Mouse (Mus musculus): ENCODE data around the gene Kirrel2. TPM values are rescaled to one million over a fixed set of nuclear protein-coding genes. Genes with fewer than 3 reads are reported as not detected.
A peak's percentile ranks its signal among the peaks of the same experiment; 100 is the strongest.
"Not testable (repeated sequence)": the region's sequence is repeated elsewhere in the genome, so short reads cannot be mapped to it uniquely, and the experiment has no call there.

The Kirrel2 gene
- total RNA-seq (2021) = 1 to 10 TPM; 3.9 to 5.3 TPM
- long read RNA-seq, partial matches to known transcripts = 0 of 1 reads
- long read RNA-seq, other reads (novel, unspliced or antisense) = 0 of 1 reads

DNA sequence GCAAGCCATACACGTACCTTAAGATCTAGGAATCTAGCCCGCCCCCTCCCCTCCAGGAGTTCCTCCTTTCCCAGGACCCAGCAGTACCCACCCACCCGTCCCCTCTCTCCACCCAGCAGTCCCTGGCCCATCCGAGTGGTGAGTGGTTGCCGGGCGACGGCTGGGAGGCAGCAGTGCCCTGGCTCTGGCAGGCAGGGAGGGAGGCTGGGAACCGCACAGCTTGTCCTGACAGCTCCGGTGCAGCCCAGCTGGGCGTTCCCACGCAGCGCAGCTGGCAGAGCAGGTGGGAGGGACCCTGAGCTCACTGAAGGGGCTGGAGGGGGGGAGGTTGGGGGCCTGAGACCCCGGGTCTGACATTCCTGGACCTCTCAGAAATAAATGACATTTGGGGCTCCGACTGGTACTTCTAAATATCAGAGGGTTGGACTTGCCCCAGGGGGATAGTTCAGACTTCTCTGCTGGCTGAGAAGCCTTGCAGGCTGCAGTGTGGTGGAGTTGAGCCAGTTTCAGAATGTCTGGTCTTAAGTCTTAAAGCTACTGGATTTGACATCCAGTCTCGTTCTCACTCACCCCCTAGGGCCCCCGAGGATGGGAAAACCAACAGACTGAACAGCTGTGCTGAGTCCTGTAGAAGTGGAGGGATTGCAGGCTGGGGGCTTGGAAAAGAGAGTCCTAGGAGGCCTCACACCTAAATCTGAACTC lies at the start of gene Kirrel2, which contains the start of gene Nphs1:
Kirrel2 (minus strand) TSS at position 62 of the 702 bp plus-strand sequence.
Nphs1 (plus strand) TSS at position 687 of the 702 bp plus-strand sequence.
- DNase-seq (ENCODE audit: low spot score in 2 of 2) = peak; percentile 74 to 76

DNA sequence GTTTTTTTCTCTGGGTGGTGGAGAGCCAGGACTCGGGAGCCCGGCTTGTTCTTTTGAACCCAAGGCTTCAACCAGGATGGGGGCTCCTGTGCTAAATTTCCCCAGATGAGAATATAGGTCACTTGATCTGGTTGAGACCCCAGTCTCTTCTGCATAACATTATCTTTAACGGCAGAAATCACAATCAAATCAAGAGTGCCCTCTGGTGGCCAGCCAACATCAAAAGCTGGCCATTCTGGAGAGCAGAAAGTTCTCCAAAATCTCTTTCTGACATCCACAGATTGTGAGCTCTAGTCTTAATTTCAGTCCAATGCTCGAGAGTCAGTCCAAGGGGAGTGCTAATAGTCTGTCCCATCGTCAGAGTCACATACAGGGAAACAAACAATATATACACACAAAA lies 43.7 kb upstream of the Kirrel2 start:
- DNase-seq (ENCODE audit: low spot score in 2 of 2) = not testable (repeated sequence)

DNA sequence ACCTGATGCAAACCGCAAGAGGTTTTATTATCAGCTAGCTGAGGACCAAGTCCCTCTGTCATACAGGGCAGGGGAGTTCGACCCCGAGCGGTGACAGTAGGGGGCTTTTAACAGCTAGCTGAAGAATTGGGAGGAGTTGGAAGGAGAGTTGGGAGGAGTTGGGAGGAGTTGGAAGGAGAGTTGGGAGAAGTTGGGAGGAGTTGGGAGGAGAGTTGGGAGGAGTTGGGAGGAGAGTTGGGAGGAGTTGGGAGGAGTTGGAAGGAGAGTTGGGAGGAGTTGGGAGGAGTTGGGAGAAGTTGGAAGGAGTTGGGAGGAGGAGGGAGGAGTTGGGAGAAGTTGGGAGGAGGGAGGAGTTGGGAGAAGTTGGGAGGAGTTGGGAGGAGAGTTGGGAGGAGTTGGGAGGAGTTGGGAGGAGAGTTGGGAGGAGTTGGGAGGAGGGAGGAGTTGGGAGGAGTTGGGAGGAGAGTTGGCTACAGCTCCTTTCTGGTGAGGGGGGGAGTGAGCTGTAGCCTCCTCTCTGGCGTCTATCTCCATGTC lies 38.1 kb upstream of the Kirrel2 start:
- not testable (repeated sequence) for DNase-seq (ENCODE audit: low spot score in 2 of 2)

DNA sequence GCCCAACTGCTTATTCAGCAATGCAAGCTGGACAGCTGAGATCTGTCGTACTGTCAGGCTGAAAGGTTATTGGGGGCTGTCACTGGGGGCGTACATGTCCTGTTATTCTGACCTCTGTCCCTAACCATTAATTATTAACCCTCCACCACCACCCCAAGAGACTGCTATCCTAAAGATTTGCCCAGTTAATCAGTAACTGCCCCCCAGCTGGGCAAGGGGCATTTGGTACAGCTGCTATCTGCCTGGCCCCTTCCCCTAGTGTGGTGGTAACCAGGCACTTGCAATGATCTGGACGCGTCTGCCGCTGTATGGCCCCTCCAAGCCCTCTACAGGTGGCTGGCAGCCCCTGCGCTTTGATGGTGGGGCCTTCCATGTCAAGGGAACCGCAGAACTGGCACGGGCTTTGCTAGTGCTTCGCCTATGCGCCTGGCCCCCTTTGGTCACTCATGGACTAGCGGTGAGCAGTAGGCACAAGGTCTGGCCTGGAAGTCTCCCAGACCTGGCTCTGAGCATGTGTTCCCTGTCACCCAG lies 36.0 kb upstream of the Kirrel2 start, which contains the start of gene Prodh2:
Prodh2 (plus strand) TSS at position 222 of the 531 bp plus-strand sequence.
- no peak for DNase-seq (ENCODE audit: low spot score in 2 of 2)

DNA sequence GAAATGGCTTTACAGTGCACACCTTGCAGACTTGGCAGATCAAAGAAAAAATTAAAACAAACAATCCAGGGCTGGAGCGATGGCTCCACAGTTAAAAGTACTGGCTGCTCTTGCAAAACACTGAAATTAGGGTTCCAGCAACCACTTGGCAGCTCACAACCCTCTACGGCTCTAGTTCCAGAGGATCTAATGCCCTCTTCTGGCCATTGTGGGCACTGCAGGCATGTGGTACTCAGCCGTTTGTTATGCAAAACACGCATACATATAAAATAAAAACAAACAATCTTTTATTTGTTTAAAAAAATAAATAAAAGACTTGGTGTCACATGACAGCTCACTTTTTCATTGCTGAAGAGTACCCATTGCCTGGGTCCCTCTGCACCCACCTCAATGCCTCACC lies 35.3 kb upstream of the Kirrel2 start:
- DNase-seq (ENCODE audit: low spot score in 2 of 2) = peak; percentile 90

DNA sequence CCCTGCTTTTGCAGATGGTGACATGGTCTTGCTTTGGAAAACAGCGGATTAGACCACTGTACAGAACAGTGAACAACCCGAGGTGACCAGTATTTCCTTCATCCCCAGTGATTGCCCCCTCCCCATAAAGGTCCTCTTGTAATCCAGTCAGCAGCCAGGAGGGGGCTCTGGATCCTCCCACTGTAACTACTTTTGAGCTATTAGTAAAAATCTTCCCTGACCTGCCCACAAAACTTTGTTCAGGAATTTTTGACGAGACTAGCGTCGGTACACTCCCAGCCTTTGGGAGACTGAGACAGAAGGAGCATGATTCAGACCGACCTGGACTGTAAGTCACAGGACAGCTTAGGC lies 33.4 kb upstream of the Kirrel2 start:
- DNase-seq (ENCODE audit: low spot score in 2 of 2) = no peak

DNA sequence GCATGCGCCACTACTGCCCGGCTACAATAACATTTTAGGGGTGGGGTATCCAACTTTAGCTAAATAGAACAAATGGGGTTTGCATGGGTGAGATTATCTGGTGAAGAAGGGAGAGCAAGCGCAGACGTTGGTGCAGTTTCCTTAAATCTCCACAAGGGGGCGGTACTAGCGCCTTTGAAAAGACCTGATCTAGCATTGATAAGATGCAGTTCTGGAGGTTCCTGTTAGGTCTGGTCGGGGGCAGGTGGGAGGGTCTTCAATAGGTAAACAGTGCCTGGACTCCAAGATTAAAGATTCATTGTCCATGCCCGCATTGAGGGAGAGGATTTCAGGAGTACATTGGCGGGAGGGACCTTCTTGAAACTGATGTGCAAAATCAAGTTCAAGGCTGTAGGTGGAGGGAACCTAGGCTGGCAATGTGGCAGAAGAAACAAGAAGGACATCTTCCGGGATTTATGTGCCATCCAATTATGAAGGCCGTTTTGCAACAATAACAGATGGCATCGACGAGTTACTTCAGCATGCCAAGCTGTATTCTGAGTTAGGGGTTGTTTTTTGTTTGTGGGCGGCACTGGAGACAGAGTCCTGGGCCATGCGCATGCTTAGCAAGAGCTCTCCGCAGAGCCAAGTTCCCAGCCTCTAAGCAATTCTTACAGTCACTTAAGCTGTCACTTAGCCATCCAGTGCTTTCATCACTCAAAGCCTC lies 32.9 kb upstream of the Kirrel2 start:
- peak; percentile 63 to 69 for DNase-seq (ENCODE audit: low spot score in 2 of 2)

DNA sequence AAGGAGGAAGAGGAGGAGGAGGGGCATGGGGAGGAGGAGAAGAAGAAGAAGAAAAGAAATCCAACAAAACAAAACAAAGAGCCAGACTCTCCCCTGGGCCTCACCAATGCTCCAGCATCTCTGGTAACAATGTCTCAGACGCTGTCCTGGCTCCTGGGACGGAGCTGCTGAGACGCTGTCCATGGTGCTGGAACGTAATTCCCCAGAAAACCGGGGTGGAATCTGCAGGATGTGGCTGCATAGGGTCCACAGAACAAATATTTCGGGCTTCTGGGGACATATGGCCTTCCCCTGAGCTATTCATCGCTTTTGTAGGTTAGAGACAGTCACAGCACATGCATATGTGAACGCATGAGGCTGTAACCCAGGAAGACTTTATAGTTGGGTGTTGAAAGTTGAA lies 26.8 kb upstream of the Kirrel2 start:
- DNase-seq (ENCODE audit: low spot score in 2 of 2) = no peak

DNA sequence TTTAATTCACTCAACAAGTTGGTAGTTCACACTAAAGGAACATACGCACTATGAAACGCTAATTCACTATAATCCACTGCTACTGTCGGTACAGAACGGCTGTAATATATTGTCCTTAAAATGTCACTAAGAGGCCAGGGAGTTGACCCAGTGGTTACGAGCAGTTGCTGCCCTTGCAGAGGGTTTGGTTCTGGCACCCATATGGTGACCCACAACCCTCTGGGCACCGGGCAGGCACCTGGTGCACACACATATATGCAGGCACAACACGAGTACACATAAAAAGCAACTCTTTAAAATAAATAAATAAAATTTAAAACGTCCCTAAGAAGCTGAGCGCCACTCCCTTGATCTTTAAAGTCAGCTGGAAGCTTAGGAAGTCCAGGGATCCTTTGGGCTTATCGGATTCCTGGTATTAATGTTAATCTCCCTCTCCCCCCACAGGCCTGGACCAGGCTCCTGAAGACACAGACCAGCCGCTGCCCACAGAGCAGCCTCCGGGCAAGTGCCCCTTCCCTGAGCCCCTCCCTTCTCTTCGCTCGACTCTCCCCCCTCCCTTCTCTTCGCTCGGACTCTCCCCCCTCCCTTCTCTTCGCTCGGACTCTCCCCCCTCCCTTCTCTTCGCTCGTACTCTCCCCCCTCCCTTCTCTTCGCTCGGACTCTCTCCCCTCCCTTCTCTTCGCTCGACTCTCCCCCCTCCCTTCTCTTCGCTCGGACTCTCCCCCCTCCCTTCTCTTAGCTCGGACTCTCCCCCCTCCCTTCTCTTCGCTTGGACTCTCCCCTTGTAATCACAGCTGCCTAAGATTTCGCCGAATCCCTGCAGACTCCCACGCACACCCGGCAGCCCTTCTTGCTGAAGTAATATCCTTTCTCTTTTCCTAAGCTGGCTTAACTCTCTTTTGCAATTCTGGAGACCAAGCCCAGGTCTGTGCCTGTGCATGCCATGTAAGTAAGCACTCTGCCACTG lies 20.2 kb upstream of the Kirrel2 start:
- DNase-seq (ENCODE audit: low spot score in 2 of 2) = peak in 1 of 2 experiments; percentile 22

DNA sequence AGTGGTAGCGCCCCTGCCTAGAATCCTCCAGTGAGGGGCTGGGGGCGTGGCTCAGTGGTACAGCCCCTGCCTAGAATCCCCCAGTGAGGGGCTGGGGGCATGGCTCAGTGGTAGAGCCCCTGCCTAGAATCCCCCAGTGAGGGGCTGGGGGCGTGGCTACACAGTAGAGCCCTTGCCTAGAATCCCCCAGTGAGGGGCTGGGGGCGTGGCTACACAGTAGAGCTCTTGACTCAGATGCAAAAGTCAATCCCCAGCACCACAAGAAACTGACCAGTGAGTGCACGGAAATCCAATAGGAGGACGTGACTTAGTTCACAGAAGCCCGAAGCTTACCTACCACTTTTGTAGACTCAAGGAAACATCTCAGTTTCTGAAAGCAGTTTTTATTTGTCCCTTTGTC lies 18.6 kb upstream of the Kirrel2 start:
- DNase-seq (ENCODE audit: low spot score in 2 of 2) = not testable (repeated sequence)

DNA sequence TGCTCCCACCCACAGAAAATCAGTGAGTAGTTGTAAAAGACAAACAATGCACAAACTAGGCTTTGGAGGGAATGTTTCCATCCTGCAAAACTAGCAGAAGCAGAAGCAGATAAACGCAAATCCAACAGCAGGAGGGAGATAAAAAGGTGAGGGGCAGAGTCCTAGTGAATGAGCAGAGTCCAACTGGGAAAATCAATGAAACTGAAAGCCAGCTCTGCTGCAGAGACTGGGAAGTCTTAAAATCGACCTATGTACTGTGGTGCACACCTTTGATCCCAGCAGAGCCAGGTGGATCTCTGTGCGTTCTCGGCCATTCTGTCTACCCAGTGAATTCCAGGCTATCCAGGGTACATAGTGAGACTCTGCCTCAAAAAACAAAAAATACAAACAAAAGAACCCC lies 17.5 kb upstream of the Kirrel2 start:
- no peak for DNase-seq (ENCODE audit: low spot score in 2 of 2)

DNA sequence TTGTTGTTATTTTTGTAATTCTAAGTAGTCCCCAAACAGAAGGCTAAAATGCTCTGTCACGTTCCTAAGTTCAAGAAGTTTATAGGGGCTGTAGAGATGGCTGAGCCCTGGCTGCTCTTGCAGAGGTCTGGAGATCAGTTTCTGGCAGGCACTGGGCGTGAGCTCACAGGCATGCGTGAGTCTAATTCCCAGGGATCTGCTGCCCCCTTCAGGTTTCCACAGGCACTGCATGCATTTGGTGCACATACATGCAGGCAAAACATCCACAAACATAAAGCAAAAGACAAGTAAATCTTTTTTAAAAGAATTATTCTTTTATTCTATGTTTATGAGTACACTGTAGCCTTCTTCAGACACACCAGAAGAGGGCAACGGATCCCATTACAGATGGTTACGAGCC lies 14.9 kb upstream of the Kirrel2 start:
- DNase-seq (ENCODE audit: low spot score in 2 of 2) = peak; percentile 64 to 66

DNA sequence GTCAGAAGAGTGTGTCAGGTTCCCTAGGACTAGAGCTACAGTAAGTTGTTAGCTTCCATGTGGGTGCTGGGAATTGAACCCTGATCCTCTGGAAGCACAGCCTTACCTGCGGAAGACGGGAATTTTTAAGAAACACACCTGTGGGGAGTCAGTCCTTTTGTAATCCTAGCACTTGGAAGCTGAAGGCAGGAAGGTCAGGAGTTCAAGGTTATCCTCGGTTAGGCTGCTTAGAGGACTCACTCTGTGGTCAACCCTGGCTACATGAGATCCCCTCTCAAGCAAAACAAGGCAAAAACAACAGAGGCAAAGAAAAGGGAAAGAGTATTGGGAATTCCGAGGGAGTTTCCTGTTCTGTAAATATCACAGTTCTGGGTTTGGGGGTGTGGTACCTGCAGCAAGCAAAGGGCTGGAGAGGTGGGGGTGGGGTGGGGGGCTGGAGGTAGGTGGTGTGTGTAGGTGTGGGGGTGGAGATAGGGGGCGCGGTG lies 7.4 kb upstream of the Kirrel2 start:
- no peak for DNase-seq (ENCODE audit: low spot score in 2 of 2)

DNA sequence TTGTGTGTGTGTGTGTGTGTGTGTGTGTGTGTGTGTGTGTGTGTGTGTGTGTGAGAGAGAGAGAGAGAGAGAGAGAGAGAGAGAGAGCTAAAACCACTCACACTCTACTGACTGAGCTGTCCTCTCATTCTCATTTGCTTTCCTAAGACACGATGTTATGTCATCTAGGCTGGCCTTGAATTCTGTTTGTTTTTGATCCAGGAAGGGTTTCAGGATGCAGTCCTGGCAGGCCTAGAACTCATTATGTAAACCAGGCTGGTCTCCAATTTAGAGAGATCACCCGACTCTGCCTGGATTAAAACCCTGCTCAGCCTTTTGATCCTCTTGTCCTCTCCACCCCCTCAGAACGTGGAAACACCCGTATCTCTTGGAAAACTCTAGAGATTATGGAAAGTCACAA lies 6.5 kb upstream of the Kirrel2 start:
- no peak for DNase-seq (ENCODE audit: low spot score in 2 of 2)

DNA sequence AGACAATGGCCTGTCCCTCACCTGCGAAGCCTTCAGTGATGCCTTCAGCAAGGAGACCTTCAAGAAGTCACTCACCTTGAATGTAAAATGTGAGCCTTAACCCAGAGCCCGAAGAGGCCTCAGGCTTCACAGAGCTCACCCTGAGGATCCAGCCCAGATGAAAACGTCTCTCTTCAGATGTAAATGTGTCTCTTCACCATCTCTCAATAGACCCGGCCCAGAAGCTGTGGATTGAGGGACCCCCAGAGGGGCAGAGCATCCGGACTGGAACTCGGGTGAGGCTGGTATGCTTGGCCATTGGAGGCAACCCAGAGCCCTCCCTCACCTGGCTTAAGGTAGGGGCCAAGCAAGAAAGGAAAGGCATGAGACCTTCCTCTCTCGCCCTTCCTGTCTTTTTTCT lies 6.1 kb upstream of the Kirrel2 start:
- no peak for DNase-seq (ENCODE audit: low spot score in 2 of 2)

DNA sequence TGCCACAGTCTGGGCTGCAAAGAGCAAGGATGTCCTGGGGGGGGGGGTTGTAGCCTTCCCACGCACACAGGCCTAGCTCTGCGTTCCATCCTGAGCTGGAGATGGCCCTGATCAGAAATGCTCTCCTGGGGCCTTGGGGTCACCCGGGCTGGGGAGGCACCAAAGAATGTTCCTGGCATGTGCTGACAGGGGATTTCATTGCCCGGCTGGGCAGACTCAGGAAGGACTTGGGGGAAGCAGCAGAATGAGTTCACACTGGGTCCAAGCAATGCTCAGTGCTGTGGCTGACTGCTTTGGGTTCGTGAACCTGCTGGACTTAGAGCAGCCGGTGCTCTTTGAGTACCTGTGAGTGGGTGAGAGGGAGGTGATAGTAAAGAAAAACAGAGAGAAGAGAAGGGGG lies 2.0 kb upstream of the Kirrel2 start:
- no peak for DNase-seq (ENCODE audit: low spot score in 2 of 2)

DNA sequence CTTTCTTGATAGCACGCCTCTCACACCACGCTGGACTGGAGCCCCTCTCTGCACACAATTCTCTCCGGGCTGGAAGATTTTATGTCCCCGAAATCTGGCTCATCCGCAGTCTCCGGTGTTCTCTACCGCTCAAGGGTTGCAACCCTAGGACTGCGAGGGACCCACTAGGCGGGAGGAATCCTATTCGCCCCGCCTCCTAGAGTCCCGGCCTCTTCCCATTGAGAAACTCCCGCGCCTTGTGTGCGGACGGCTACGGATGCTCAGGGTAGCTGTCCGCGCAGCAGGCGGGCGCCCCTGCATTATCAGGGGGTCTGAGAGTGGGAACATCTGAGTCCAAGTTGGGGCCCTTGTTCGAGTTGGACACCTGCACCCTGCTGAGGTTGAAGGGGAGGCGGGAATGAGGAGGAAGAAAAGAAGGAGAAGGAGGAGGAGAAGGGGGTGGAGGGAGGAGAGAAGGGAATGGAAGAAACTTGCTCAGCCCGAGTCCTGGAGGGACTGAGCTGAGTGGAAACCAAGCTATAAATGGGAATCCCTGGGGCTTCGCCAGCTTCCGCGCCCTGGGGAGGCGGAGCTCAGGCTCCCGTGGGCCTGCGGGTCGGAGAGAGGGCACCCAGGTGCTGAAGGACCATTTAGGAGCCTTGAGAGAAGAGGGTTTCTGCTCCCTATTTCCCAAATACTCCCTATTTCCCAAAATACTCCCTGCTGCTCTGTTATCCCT lies 420 bp downstream of the Kirrel2 start:
- DNase-seq (ENCODE audit: low spot score in 2 of 2) = no peak

DNA sequence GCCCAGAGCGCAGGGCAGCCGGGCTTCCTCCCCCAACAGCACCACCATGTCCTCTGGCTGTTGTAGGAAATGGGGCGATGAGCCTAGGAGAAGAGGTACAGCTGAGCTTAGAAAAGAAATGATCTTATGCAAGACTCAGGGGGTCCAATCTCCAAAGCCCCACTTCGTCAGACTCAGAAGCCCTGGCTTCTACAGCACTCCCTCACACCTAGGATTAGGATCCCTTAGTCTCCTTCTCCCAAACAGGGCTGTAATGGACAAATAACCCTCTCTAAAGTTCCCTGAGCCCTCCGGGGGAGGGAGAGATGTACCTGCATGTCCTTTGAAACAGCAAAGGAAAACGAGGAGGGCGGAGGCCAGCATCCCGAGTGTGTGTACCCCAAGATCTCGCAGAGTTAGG lies 1.0 kb downstream of the Kirrel2 start:
- no peak for DNase-seq (ENCODE audit: low spot score in 2 of 2)

DNA sequence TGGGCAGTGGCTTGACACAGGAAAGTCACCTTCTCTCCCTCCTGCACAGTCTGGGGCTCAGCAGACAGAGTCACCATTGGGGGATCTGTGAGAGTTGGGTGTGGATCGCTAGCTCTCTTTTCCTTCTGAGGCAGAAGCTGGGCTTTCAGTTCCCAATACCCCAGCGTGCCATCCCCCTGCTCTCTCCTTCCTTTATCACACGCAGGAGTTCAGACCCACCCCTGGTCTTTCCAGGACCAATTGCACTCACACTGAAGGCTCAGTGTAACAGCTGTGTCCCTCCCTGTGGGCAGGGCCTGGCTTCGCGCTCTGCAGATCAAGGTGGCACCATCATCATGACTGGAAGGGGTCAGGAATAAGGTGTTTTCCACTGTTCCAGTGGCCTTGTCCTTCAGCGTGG lies 3.2 kb downstream of the Kirrel2 start:
- no peak for DNase-seq (ENCODE audit: low spot score in 2 of 2)

DNA sequence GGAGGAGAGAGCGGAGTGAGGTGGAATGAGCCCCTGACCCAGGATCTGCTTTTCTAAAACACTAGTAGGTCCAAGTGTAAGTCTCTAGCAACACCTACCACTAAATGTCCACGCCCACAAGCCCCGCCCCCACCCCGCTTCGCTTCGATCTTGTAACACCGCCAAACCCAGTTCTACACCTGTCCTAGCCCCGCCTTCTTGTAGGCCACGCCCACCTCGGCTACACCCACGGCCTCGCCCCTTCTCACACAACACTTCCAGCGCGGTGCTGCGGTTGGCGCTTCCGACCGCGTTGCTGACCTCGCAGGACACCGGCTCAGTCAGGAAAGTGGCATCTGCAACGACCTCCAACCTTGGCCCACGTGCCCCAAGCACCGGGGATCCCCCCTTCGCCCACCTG lies 3.7 kb downstream of the Kirrel2 start:
- DNase-seq (ENCODE audit: low spot score in 2 of 2) = no peak

Data from layer of hippocampus, postnatal 10 days (tissue).